Mouse (Mus musculus): ENCODE results near the gene Pabpc1l. TPM values are rescaled to one million over a fixed set of nuclear protein-coding genes. Genes with fewer than 3 reads are reported as not detected.

Gene Pabpc1l
- polyA plus RNA-seq, 1 experiment from 2014 or later = 1.5 TPM

DNA sequence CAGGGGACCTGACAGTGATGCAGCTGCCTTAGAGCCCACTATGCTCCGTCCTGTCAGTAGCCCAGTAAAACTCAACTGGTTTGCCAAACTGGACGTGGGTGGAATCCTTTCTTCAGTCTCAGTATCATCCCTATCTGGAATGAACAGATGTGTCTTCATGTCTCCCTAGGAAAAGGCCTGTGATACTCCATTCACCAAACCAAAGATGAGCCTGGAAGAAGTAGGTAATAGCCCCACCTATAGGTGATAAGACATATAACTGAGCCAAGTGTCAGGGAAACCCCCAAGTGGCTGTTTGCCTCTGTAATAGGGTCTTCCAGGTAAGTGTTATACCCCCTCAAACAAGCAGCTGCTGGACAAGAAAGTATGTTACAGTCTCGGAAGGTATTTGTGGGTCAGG lies 6.3 kb upstream of the Pabpc1l start:
- no peak overlapping the region for H3K27ac ChIP-seq (ENCODE audit: low read length)
- no peak for ATAC-seq
- H3K9me3 ChIP-seq (ENCODE audit: control insufficient read depth, low read length) = no peaks in the 10 kb centered on the region
- WGBS = 91% methylated on average over 3 of the region's 3 CpGs
- H3K36me3 ChIP-seq (ENCODE audit: control insufficient read depth, insufficient read depth, low read length) = peaks cover 12% of the 10 kb centered on the region
- H3K4me3 ChIP-seq (ENCODE audit: low read length) = no peak overlapping the region
- H3K27me3 ChIP-seq (replicated peaks; ENCODE audit: control insufficient read depth, insufficient read depth, low read length) = no peaks in the 10 kb centered on the region
- H3K9ac ChIP-seq (ENCODE audit: low read depth, low read length) = no peak overlapping the region
- H3K4me1 ChIP-seq (ENCODE audit: control insufficient read depth, insufficient read depth, low read length) = no peaks in the 10 kb centered on the region
- H3K4me2 ChIP-seq (ENCODE audit: low read depth, low read length) = no peak overlapping the region

DNA sequence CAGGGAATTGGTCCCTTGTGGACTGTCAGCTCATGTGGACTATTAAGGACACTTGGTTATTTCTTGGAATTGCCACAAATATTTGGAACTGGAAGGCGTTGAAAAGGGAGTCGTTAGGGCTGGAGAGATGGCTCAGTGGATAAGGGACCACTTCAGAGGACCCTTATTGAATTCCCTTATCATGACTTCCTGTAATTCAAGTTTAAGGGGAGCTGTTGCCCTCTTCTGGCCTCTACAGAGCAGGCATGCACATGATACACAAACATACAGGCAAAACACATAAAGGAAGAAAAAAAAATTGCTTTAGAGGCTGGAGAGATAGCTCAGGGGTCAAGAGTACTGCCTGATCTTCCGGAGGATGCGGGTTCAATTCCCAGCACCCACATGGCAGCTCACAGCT lies 5.3 kb upstream of the Pabpc1l start:
- Histone ChIP-seq H3K9ac (ENCODE audit: low read depth, low read length) (no peak overlapping the region), H3K36me3 (ENCODE audit: control insufficient read depth, insufficient read depth, low read length) (peaks cover 9% of the 10 kb centered on the region), H3K4me3 (ENCODE audit: low read length) (no peak overlapping the region), H3K9me3 (ENCODE audit: control insufficient read depth, low read length) (no peaks in the 10 kb centered on the region), H3K4me1 (ENCODE audit: control insufficient read depth, insufficient read depth, low read length) (no peaks in the 10 kb centered on the region), H3K27ac (ENCODE audit: low read length) (no peak overlapping the region), H3K27me3 (replicated peaks; ENCODE audit: control insufficient read depth, insufficient read depth, low read length) (no peaks in the 10 kb centered on the region), H3K4me2 (ENCODE audit: low read depth, low read length) (no peak overlapping the region)
- WGBS = 82% methylated on average over 4 of the region's 4 CpGs
- ATAC-seq = no peak

DNA sequence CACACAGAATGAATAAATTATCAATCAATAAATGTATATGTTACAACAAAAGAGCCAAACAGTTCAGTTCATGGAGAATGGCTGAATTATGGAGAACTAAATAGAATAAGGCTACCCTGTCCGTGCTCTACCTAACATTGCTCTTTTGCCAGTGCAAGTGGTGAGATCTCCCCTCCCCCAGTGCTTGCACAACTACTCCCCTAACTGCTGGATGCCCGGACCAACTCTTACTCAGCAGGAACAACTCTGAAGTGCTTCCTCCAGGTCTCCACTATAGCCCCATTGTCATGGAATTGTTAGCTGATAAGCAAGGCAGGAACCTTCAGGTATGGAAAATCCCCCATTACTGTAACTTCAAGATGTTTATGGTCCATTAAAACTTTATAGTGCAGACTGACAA lies 3.1 kb upstream of the Pabpc1l start:
- Histone ChIP-seq H3K9ac (ENCODE audit: low read depth, low read length) (no peak overlapping the region), H3K27me3 (replicated peaks; ENCODE audit: control insufficient read depth, insufficient read depth, low read length) (no peaks in the 10 kb centered on the region), H3K27ac (ENCODE audit: low read length) (no peak overlapping the region), H3K9me3 (ENCODE audit: control insufficient read depth, low read length) (no peaks in the 10 kb centered on the region), H3K36me3 (ENCODE audit: control insufficient read depth, insufficient read depth, low read length) (no peaks in the 10 kb centered on the region), H3K4me3 (ENCODE audit: low read length) (no peak overlapping the region), H3K4me1 (ENCODE audit: control insufficient read depth, insufficient read depth, low read length) (no peaks in the 10 kb centered on the region), H3K4me2 (ENCODE audit: low read depth, low read length) (no peak overlapping the region)
- ATAC-seq = no peak
- 49% methylated on average over 2 of the region's 2 CpGs for WGBS

- 78% methylated on average over 10 of the region's 10 CpGs for WGBS
- ATAC-seq = no peak
- Histone ChIP-seq H3K4me2 (ENCODE audit: low read depth, low read length) (no peak overlapping the region), H3K4me1 (ENCODE audit: control insufficient read depth, insufficient read depth, low read length) (no peaks in the 10 kb centered on the region), H3K27ac (ENCODE audit: low read length) (no peak overlapping the region), H3K4me3 (ENCODE audit: low read length) (no peak overlapping the region), H3K27me3 (replicated peaks; ENCODE audit: control insufficient read depth, insufficient read depth, low read length) (no peaks in the 10 kb centered on the region), H3K9ac (ENCODE audit: low read depth, low read length) (no peak overlapping the region), H3K36me3 (ENCODE audit: control insufficient read depth, insufficient read depth, low read length) (no peaks in the 10 kb centered on the region), H3K9me3 (ENCODE audit: control insufficient read depth, low read length) (no peaks in the 10 kb centered on the region)
Observed at GRCm38 (mm10) chr2:164031147-164031546, 5.9 kb downstream of the Pabpc1l start.

DNA sequence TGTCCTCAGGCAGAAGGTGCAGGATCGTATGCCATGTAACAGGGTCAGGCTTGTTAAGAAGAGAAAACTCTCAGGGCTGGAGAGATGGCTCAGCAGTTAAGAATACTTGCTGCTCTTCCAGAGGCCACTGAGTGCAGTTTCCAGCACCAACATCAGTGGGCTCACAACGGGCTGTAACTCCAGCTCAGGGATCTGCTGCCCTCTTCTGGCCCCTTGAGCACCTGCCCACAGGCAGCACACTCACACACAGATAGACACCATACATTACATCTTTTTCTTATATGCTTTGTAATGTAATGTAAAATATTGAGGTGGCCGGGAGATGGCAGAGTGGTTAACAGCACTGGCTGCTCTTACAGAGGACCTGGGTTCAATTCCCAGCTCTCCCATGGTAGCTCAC lies 7.7 kb downstream of the Pabpc1l start:
- no peaks in the 10 kb centered on the region for H3K9me3 ChIP-seq (ENCODE audit: control insufficient read depth, low read length)
- 91% methylated on average over 3 of the region's 3 CpGs for WGBS
- no peak overlapping the region for H3K9ac ChIP-seq (ENCODE audit: low read depth, low read length)
- H3K4me1 ChIP-seq (ENCODE audit: control insufficient read depth, insufficient read depth, low read length) = no peaks in the 10 kb centered on the region
- no peaks in the 10 kb centered on the region for H3K27me3 ChIP-seq (replicated peaks; ENCODE audit: control insufficient read depth, insufficient read depth, low read length)
- no peak overlapping the region for H3K27ac ChIP-seq (ENCODE audit: low read length)
- ATAC-seq = no peak
- no peak overlapping the region for H3K4me2 ChIP-seq (ENCODE audit: low read depth, low read length)
- H3K4me3 ChIP-seq (ENCODE audit: low read length) = no peak overlapping the region
- H3K36me3 ChIP-seq (ENCODE audit: control insufficient read depth, insufficient read depth, low read length) = no peaks in the 10 kb centered on the region

GRCm38 (mm10) chr2:164036520-164037019 lies 11.3 kb downstream of the Pabpc1l start:
- no peak for ATAC-seq
- H3K4me1 ChIP-seq (ENCODE audit: control insufficient read depth, insufficient read depth, low read length) = no peaks in the 10 kb centered on the region
- no peaks in the 10 kb centered on the region for H3K36me3 ChIP-seq (ENCODE audit: control insufficient read depth, insufficient read depth, low read length)

GRCm38 (mm10) chr2:164038407-164039028 lies 13.3 kb downstream of the Pabpc1l start:
- Histone ChIP-seq H3K36me3 (ENCODE audit: control insufficient read depth, insufficient read depth, low read length) (no peaks in the 10 kb centered on the region), H3K9ac (ENCODE audit: low read depth, low read length) (no peak overlapping the region), H3K4me3 (ENCODE audit: low read length) (no peak overlapping the region), H3K9me3 (ENCODE audit: control insufficient read depth, low read length) (no peaks in the 10 kb centered on the region), H3K4me2 (ENCODE audit: low read depth, low read length) (no peak overlapping the region), H3K27ac (ENCODE audit: low read length) (no peak overlapping the region), H3K4me1 (ENCODE audit: control insufficient read depth, insufficient read depth, low read length) (no peaks in the 10 kb centered on the region), H3K27me3 (replicated peaks; ENCODE audit: control insufficient read depth, insufficient read depth, low read length) (no peaks in the 10 kb centered on the region)
- ATAC-seq = 0 out of 2 replicates have a peak, but pooled peaks have one; percentile 16
- 95% methylated on average over 1 of the region's 1 CpGs for WGBS

More at GRCm38 (mm10) chr2:164036520-164037019, 11.3 kb downstream of the Pabpc1l start:
- Histone ChIP-seq H3K27ac (ENCODE audit: low read length) (no peak overlapping the region), H3K27me3 (replicated peaks; ENCODE audit: control insufficient read depth, insufficient read depth, low read length) (no peaks in the 10 kb centered on the region), H3K4me3 (ENCODE audit: low read length) (no peak overlapping the region), H3K9ac (ENCODE audit: low read depth, low read length) (no peak overlapping the region), H3K9me3 (ENCODE audit: control insufficient read depth, low read length) (no peaks in the 10 kb centered on the region), H3K4me2 (ENCODE audit: low read depth, low read length) (no peak overlapping the region)
- WGBS = 53% methylated on average over 10 of the region's 10 CpGs

- no peak overlapping the region for H3K4me2 ChIP-seq (ENCODE audit: low read depth, low read length)
- no peaks in the 10 kb centered on the region for H3K4me1 ChIP-seq (ENCODE audit: control insufficient read depth, insufficient read depth, low read length)
- no peak overlapping the region for H3K4me3 ChIP-seq (ENCODE audit: low read length)
- H3K27me3 ChIP-seq (replicated peaks; ENCODE audit: control insufficient read depth, insufficient read depth, low read length) = no peaks in the 10 kb centered on the region
- H3K36me3 ChIP-seq (ENCODE audit: control insufficient read depth, insufficient read depth, low read length) = no peaks in the 10 kb centered on the region
- no peaks in the 10 kb centered on the region for H3K9me3 ChIP-seq (ENCODE audit: control insufficient read depth, low read length)
- 72% methylated on average over 6 of the region's 6 CpGs for WGBS
- ATAC-seq = no peak
- H3K27ac ChIP-seq (ENCODE audit: low read length) = no peak overlapping the region
- H3K9ac ChIP-seq (ENCODE audit: low read depth, low read length) = no peak overlapping the region
Observed at GRCm38 (mm10) chr2:164040949-164041348, 15.7 kb downstream of the Pabpc1l start.

- H3K9ac ChIP-seq (ENCODE audit: low read depth, low read length) = no peak overlapping the region
- H3K36me3 ChIP-seq (ENCODE audit: control insufficient read depth, insufficient read depth, low read length) = no peaks in the 10 kb centered on the region
- H3K9me3 ChIP-seq (ENCODE audit: control insufficient read depth, low read length) = no peaks in the 10 kb centered on the region
- H3K27me3 ChIP-seq (replicated peaks; ENCODE audit: control insufficient read depth, insufficient read depth, low read length) = no peaks in the 10 kb centered on the region
- no peaks in the 10 kb centered on the region for H3K4me1 ChIP-seq (ENCODE audit: control insufficient read depth, insufficient read depth, low read length)
- H3K4me2 ChIP-seq (ENCODE audit: low read depth, low read length) = no peak overlapping the region
- peak; percentile 61 for ATAC-seq
- H3K4me3 ChIP-seq (ENCODE audit: low read length) = no peak overlapping the region
- WGBS = 69% methylated on average over 2 of the region's 2 CpGs
- H3K27ac ChIP-seq (ENCODE audit: low read length) = no peak overlapping the region
Observed at GRCm38 (mm10) chr2:164041523-164041922, 16.3 kb downstream of the Pabpc1l start.

- no peak overlapping the region for H3K9ac ChIP-seq (ENCODE audit: low read depth, low read length)
Observed at GRCm38 (mm10) chr2:164047197-164047690, 22.0 kb downstream of the Pabpc1l start.

More at GRCm38 (mm10) chr2:164047197-164047690, 22.0 kb downstream of the Pabpc1l start:
- no peaks in the 10 kb centered on the region for H3K27me3 ChIP-seq (replicated peaks; ENCODE audit: control insufficient read depth, insufficient read depth, low read length)
- H3K4me2 ChIP-seq (ENCODE audit: low read depth, low read length) = peak overlapping the region; percentile 60
- no peak overlapping the region for H3K27ac ChIP-seq (ENCODE audit: low read length)
- 3% methylated on average over 15 of the region's 16 CpGs for WGBS
- peak; percentile 94 for ATAC-seq
- H3K36me3 ChIP-seq (ENCODE audit: control insufficient read depth, insufficient read depth, low read length) = no peaks in the 10 kb centered on the region
- no peaks in the 10 kb centered on the region for H3K4me1 ChIP-seq (ENCODE audit: control insufficient read depth, insufficient read depth, low read length)
- H3K9me3 ChIP-seq (ENCODE audit: control insufficient read depth, low read length) = no peaks in the 10 kb centered on the region
- H3K4me3 ChIP-seq (ENCODE audit: low read length) = peak overlapping the region; percentile 46

All from intestine, embryonic 16.5 days (tissue).